Mouse (Mus musculus) lung, embryonic 16.5 days (tissue): ENCODE measurements at regions not wholly inside any gene's neighbourhood (a gene's known extent, or its start where the extent isn't known, plus 50 kb on each side); places are given as distances from the start of the nearest gene placed in this dataset.
"Not testable (repeated sequence)": the region's sequence is repeated elsewhere in the genome, so short reads cannot be mapped to it uniquely, and the experiment has no call there.

Experiments used
- ATAC-seq: fragments of 200-750 bp; cut with Nextera tagmentation; 2 replicates; pipeline ENCODE4 v1.8.0; 2017; ENCODE audit warnings: low read depth, mild to moderate bottlenecking, moderate library complexity
- H3K27ac ChIP-seq: fragments of 300-500 bp; sonication (generic); 2 replicates; pipeline ENCODE4 v1.5.1; 2014; ENCODE audit warnings: mild to moderate bottlenecking, control low read depth, low read length
- H3K27me3 ChIP-seq: fragments of 300-500 bp; sonication (generic); 2 replicates; pipeline ENCODE4 v1.6.1; 2014; ENCODE audit warnings: low read depth, low read length, mixed read lengths; ENCODE audit not compliant: control insufficient read depth, insufficient read depth
- H3K36me3 ChIP-seq: fragments of 300-500 bp; sonication (generic); 2 replicates; pipeline ENCODE4 v1.6.1; 2014; ENCODE audit warnings: low read length; ENCODE audit not compliant: control insufficient read depth, insufficient read depth
- H3K4me1 ChIP-seq: fragments of 300-500 bp; sonication (generic); replicated peaks from 2 replicates; pipeline ENCODE4 v1.6.1; 2014; ENCODE audit warnings: low read length, mixed read lengths; ENCODE audit not compliant: control insufficient read depth, insufficient read depth
- H3K4me2 ChIP-seq: fragments of 300-500 bp; sonication (generic); 2 replicates; pipeline ENCODE4 v1.6.1; 2014; ENCODE audit warnings: low read depth, low read length, control low read depth
- H3K4me3 ChIP-seq: fragments of 300-500 bp; sonication (generic); 2 replicates; pipeline ENCODE4 v1.5.1; 2014; ENCODE audit warnings: mild to moderate bottlenecking, low read length, control low read depth
- H3K9ac ChIP-seq: fragments of 300-500 bp; sonication (generic); 2 replicates; pipeline ENCODE4 v1.6.1; 2014; ENCODE audit warnings: low read length, control low read depth
- H3K9me3 ChIP-seq: fragments of 300-500 bp; sonication (generic); 2 replicates; pipeline ENCODE4 v1.6.1; 2016; ENCODE audit warnings: low read length; ENCODE audit not compliant: control insufficient read depth
- WGBS: fragments of 180-500 bp; shearing (Covaris S2); extraction: QIAGEN DNeasy Blood & Tissue Kit; methylation state at CpG from one replicate; pipeline ENCODE4 v1.1.7; 2014; 5-methylcytosine and 5-hydroxymethylcytosine counted together

GRCm38 (mm10) chr1:73630363-73630762 lies 493.9 kb downstream of the Tns1 start:
- H3K9me3 ChIP-seq, result no peaks in the 10 kb centered on the region
- H3K27ac ChIP-seq, result no peak overlapping the region
- H3K27me3 ChIP-seq, result no peaks in the 10 kb centered on the region
- no peak overlapping the region for H3K4me3 ChIP-seq
- no peak overlapping the region for H3K9ac ChIP-seq
- H3K4me2 ChIP-seq, result no peak overlapping the region
- peaks cover 3% of the 10 kb centered on the region for H3K4me1 ChIP-seq
- 17% methylated on average over 1 of the region's 1 CpGs for WGBS
- ATAC-seq, result no peak; the same call in 1 of the 2 replicates
- H3K36me3 ChIP-seq, result no peaks in the 10 kb centered on the region

- Histone ChIP-seq H3K4me2 (no peak overlapping the region), H3K36me3 (no peaks in the 10 kb centered on the region), H3K4me3 (no peak overlapping the region), H3K27ac (no peak overlapping the region), H3K27me3 (no peaks in the 10 kb centered on the region), H3K9ac (no peak overlapping the region), H3K9me3 (no peaks in the 10 kb centered on the region), H3K4me1 (peaks cover 2% of the 10 kb centered on the region)
- 60% methylated on average over 5 of the region's 5 CpGs for WGBS
- ATAC-seq, result no peak
Measured at GRCm38 (mm10) chr1:73625365-73625764, 498.9 kb downstream of the Tns1 start.

GRCm38 (mm10) chr1:73621121-73621520 lies 503.1 kb downstream of the Tns1 start:
- H3K4me3 ChIP-seq, H3K27me3 ChIP-seq, H3K4me1 ChIP-seq, H3K27ac ChIP-seq, H3K9me3 ChIP-seq, H3K9ac ChIP-seq, ATAC-seq, H3K4me2 ChIP-seq, H3K36me3 ChIP-seq: not testable (repeated sequence)
- WGBS, result 91% methylated on average over 5 of the region's 5 CpGs

DNA sequence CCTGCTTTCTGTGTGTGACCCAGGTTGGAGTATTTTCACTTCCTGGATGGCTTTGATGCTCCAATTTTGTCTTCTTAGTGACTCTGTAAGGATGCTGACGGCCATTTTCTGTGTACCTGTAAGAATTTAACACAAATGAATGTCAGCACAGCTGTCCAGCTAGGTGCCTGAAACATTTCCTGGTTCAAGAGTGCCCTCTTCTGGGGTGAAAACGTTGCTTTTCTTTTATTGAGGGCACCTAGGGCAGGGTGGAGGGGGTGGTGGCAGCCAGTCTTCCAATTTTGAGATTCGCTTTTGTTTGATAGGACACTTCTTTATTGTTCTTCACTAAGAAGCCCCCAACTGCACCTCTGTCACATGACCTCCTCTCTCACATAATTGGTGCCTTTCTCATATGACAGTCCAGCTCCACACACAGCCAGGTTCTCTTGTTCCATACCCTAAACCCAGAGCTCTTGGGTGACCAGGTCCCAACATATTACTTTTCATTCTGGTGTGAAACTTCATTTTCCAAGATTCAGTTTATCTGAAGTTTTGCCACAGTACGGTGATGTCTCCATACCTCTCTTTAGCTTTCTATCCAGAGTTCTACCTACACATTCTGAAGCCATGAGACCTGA lies 505.6 kb downstream of the Tns1 start:
- 34% methylated on average over 4 of the region's 4 CpGs for WGBS
- H3K27me3 ChIP-seq, result no peaks in the 10 kb centered on the region
- peaks cover 3% of the 10 kb centered on the region; the same call in 1 of the 2 replicates for H3K4me1 ChIP-seq
- peak; percentile 54; the same call in 1 of the 2 replicates for ATAC-seq
- H3K36me3 ChIP-seq, result no peaks in the 10 kb centered on the region
- no peak overlapping the region for H3K4me3 ChIP-seq
- H3K4me2 ChIP-seq, result no peak overlapping the region
- H3K9me3 ChIP-seq, result no peaks in the 10 kb centered on the region
- H3K9ac ChIP-seq, result no peak overlapping the region
- no peak overlapping the region for H3K27ac ChIP-seq

DNA sequence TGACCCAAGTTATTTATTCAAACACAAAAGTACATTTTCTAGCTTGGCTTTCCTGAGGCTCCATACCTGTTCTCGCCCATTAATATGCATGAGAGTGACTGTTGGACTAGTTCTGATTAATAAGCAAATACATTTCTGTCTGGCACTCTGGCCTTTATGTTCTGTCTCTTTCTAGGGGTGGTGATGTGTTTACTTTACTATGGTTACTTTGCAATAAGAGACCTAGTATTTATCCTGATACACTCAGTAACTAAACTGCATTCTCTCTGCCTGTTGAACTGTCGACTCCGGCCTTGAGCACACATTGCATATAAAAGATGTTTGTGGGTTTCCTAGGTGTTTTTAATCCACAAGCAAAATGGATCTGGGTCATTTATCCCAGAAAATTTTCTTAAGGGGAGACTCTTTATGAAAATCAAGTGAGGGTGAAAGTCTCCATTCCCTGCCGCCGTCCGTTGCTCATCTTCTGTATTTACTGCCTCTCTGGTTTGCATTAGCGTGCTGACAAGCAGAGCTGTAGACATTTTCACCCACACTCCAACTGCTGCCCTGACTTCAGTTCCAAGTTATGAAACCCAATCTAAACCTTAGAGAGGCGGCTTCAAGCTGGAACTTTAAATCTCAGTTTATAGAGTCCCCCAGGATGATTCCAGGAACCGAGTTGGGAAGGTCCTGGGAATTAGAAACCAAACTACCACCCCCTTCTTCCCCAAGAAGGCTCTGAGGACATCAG lies 530.4 kb downstream of the Tns1 start:
- no peak overlapping the region for H3K4me2 ChIP-seq
- peaks cover 6% of the 10 kb centered on the region; the same call in 1 of the 2 replicates for H3K4me1 ChIP-seq
- H3K36me3 ChIP-seq, result no peaks in the 10 kb centered on the region
- ATAC-seq, result no peak
- H3K4me3 ChIP-seq, result no peak overlapping the region
- no peaks in the 10 kb centered on the region for H3K27me3 ChIP-seq
- no peaks in the 10 kb centered on the region for H3K9me3 ChIP-seq
- WGBS, result 65% methylated on average over 9 of the region's 9 CpGs
- no peak overlapping the region for H3K9ac ChIP-seq
- no peak overlapping the region for H3K27ac ChIP-seq

GRCm38 (mm10) chr1:73591342-73592099 lies 532.7 kb downstream of the Tns1 start:
- Histone ChIP-seq H3K4me3 (no peak overlapping the region), H3K9ac (no peak overlapping the region), H3K9me3 (no peaks in the 10 kb centered on the region), H3K27me3 (no peaks in the 10 kb centered on the region), H3K4me2 (no peak overlapping the region), H3K4me1 (peaks cover 6% of the 10 kb centered on the region; the same call in 1 of the 2 replicates), H3K36me3 (no peaks in the 10 kb centered on the region), H3K27ac (no peak overlapping the region)
- 46% methylated on average over 9 of the region's 9 CpGs for WGBS
- ATAC-seq, result peak; percentile 51; the same call in 1 of the 2 replicates

- Histone ChIP-seq H3K27me3 (no peaks in the 10 kb centered on the region), H3K4me3 (no peak overlapping the region), H3K27ac (no peak overlapping the region), H3K36me3 (no peaks in the 10 kb centered on the region), H3K9ac (no peak overlapping the region), H3K4me2 (no peak overlapping the region), H3K9me3 (no peaks in the 10 kb centered on the region), H3K4me1 (no peaks in the 10 kb centered on the region)
- ATAC-seq, result peak; percentile 60; the same call in 1 of the 2 replicates
- 48% methylated on average over 3 of the region's 3 CpGs for WGBS
Measured at GRCm38 (mm10) chr1:73579680-73580079, 544.6 kb downstream of the Tns1 start.

DNA sequence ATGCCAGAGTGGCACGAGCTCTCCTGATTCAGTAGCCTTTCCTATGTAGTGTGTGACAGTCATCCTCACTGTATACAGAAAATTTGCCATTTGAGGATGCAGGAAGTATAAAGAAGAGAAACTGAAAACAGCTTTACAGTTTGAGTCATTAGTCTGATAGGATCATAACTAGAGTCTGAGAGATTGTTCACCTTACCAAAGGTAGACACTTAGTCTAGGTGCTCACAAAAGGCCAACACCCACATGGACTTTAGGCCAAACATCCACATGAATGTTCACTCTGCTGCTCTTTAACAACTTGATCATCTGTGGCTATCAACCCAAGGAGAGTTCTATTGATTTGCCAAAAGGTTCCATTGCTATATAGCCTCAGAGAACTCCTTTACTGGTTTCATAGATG lies 547.2 kb downstream of the Tns1 start:
- no peak overlapping the region for H3K4me2 ChIP-seq
- no peak for ATAC-seq
- no peak overlapping the region for H3K27ac ChIP-seq
- no peaks in the 10 kb centered on the region for H3K27me3 ChIP-seq
- H3K9me3 ChIP-seq, result no peaks in the 10 kb centered on the region
- 86% methylated on average over 1 of the region's 1 CpGs for WGBS
- H3K9ac ChIP-seq, result no peak overlapping the region
- H3K4me3 ChIP-seq, result no peak overlapping the region
- H3K36me3 ChIP-seq, result no peaks in the 10 kb centered on the region
- H3K4me1 ChIP-seq, result no peaks in the 10 kb centered on the region

- no peaks in the 10 kb centered on the region for H3K27me3 ChIP-seq
- H3K27ac ChIP-seq, result no peak overlapping the region
- WGBS, result 66% methylated on average over 1 of the region's 1 CpGs
- H3K4me1 ChIP-seq, result no peaks in the 10 kb centered on the region
- no peak overlapping the region for H3K9ac ChIP-seq
- H3K4me3 ChIP-seq, result no peak overlapping the region
- H3K36me3 ChIP-seq, result no peaks in the 10 kb centered on the region
- no peak for ATAC-seq
- no peaks in the 10 kb centered on the region for H3K9me3 ChIP-seq
- H3K4me2 ChIP-seq, result no peak overlapping the region
Measured at GRCm38 (mm10) chr1:73575694-73576093, 548.6 kb downstream of the Tns1 start.
